In the genomic region with DNA sequence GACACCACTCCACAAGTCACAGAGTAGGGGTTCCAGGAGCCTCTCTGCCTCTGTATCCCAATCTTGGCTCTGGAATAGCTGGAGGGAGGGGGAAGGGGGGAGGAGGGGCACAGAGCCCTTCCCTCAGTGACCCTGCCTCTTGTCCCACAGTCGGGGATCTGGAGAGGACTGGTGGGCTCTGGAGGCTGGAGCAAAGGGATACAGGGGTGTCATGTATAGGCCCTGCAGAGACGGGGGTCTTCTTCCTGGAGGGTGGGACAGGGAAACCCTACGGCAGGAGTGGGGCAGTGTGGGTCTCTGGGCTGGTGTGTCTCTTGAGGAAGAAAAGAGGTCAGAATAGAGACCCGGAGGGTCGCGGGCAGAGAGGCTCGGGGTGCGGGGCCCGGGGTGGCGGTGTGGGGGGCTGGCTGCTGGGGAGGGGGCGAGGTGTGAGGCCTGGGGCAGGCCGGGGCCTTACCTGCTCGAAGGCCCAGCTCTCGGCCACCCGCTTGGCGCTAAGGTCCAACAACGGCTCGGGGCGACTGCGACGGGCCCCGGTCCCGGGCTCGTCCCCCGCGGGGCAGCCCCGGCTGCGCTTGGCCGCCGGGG, we compare ENCODE assay signal across 8 mouse cellular contexts. TPM values are rescaled to one million over a fixed set of nuclear protein-coding genes. Genes with fewer than 3 reads are reported as not detected.
DNase-seq lines count a peak whose midpoint lies in the region; ATAC-seq and TF ChIP-seq lines count a peak whose summit lies in the region.

No protein-coding gene starts in this region.

- no peak for DNase-seq in layer of hippocampus, adult 2 months (ENCODE audit: low spot score in 2 of 2)
- no peak for DNase-seq in layer of hippocampus, adult 18-20 months (ENCODE audit: low spot score in 2 of 2)
- peak; percentile 37 for DNase-seq in embryonic facial prominence, embryonic 10.5 days (ENCODE audit: low spot score)
- DNase-seq in hindbrain, postnatal 0 days (ENCODE audit: low spot score), result peak; percentile 24
- peak; percentile 48 for DNase-seq in midbrain, embryonic 14.5 days
- DNase-seq in adrenal gland, adult 18-20 months (ENCODE audit: low spot score in 2 of 2), result no peak
- DNase-seq in urinary bladder, postnatal 25 days (ENCODE audit: low spot score), result no peak
- no peak for DNase-seq in right cerebral cortex, postnatal 25 days

- H3K27ac ChIP-seq in layer of hippocampus, adult 2 months, result peak overlapping the region; percentile 95
- H3K27ac ChIP-seq in embryonic facial prominence, embryonic 10.5 days (replicated peaks), result peak overlapping the region; percentile 97
- H3K27ac ChIP-seq in hindbrain, postnatal 0 days, result peak overlapping the region; percentile 80
- peak overlapping the region; percentile 74 for H3K27ac ChIP-seq in midbrain, embryonic 14.5 days (replicated peaks; ENCODE audit: low read depth, low read length)

- under 1% methylated on average over 30 of the region's 30 CpGs for WGBS in embryonic facial prominence, embryonic 10.5 days
- under 1% methylated on average over 25 of the region's 30 CpGs for WGBS in hindbrain, postnatal 0 days
- WGBS in midbrain, embryonic 14.5 days, result 1% methylated on average over 29 of the region's 30 CpGs

- peak overlapping the region; percentile 68 for H3K4me2 ChIP-seq in hindbrain, postnatal 0 days (ENCODE audit: low read depth, low read length)
- H3K4me2 ChIP-seq in midbrain, embryonic 14.5 days (ENCODE audit: low read length), result peak overlapping the region; percentile 94

- H3K27me3 ChIP-seq in embryonic facial prominence, embryonic 10.5 days (replicated peaks; ENCODE audit: low read depth, poor library complexity, severe bottlenecking), result no peaks in the 10 kb centered on the region
- H3K27me3 ChIP-seq in hindbrain, postnatal 0 days (ENCODE audit: insufficient read depth, low read length), result no peaks in the 10 kb centered on the region
- H3K27me3 ChIP-seq in midbrain, embryonic 14.5 days (ENCODE audit: control insufficient read depth, insufficient read depth, low read length), result no peaks in the 10 kb centered on the region

- peak overlapping the region; percentile 98 for H3K9ac ChIP-seq in hindbrain, postnatal 0 days (replicated peaks; ENCODE audit: low read length)
- peak overlapping the region; percentile 97 for H3K9ac ChIP-seq in midbrain, embryonic 14.5 days (replicated peaks; ENCODE audit: low read length)

- peak overlapping the region; percentile 69 for H3K4me3 ChIP-seq in layer of hippocampus, adult 2 months
- peak overlapping the region; percentile 98 for H3K4me3 ChIP-seq in embryonic facial prominence, embryonic 10.5 days
- H3K4me3 ChIP-seq in hindbrain, postnatal 0 days (ENCODE audit: low read length), result peak overlapping the region; percentile 91
- peak overlapping the region; percentile 97 for H3K4me3 ChIP-seq in midbrain, embryonic 14.5 days (replicated peaks; ENCODE audit: low read depth, low read length)

- TF ChIP-seq CTCF in layer of hippocampus, adult 2 months (conservative IDR thresholded peaks at IDR 0.05), result no peak
- no peak for TF ChIP-seq CTCF in hindbrain, postnatal 0 days (IDR thresholded peaks at IDR 0.05; ENCODE audit: low read depth)

- H3K9me3 ChIP-seq in embryonic facial prominence, embryonic 10.5 days, result no peaks in the 10 kb centered on the region
- no peaks in the 10 kb centered on the region for H3K9me3 ChIP-seq in hindbrain, postnatal 0 days (ENCODE audit: low read length)
- H3K9me3 ChIP-seq in midbrain, embryonic 14.5 days (ENCODE audit: control insufficient read depth, low read length), result no peaks in the 10 kb centered on the region

- peaks cover 28% of the 10 kb centered on the region for H3K4me1 ChIP-seq in embryonic facial prominence, embryonic 10.5 days
- H3K4me1 ChIP-seq in hindbrain, postnatal 0 days (ENCODE audit: insufficient read depth, low read length), result peaks cover 11% of the 10 kb centered on the region; the same call in 1 of the 2 replicates
- peaks cover 16% of the 10 kb centered on the region for H3K4me1 ChIP-seq in midbrain, embryonic 14.5 days (ENCODE audit: control insufficient read depth, insufficient read depth, low read length)

- peak; percentile 41 for ATAC-seq in hindbrain, postnatal 0 days
- ATAC-seq in midbrain, embryonic 14.5 days (ENCODE audit: low FRiP score, low TSS enrichment), result peak; percentile 58; the same call in 1 of the 2 replicates

- H3K36me3 ChIP-seq in embryonic facial prominence, embryonic 10.5 days (replicated peaks), result peaks cover 35% of the 10 kb centered on the region
- peaks cover 10% of the 10 kb centered on the region; the same call in 1 of the 2 replicates for H3K36me3 ChIP-seq in hindbrain, postnatal 0 days (ENCODE audit: insufficient read depth, low read length)
- peaks cover 33% of the 10 kb centered on the region for H3K36me3 ChIP-seq in midbrain, embryonic 14.5 days (ENCODE audit: control insufficient read depth, insufficient read depth, low read length)

RNA-seq across cellular contexts. Expression of a gene that starts 0.4 kb away (rescaled TPM):
- total RNA-seq in layer of hippocampus, adult 2 months (2021), result 10 to 100 TPM; 18.0 to 19.3 TPM
- total RNA-seq in layer of hippocampus, adult 18-20 months (2021), result 10 to 100 TPM; 17.0 to 17.3 TPM
- 37.2 and 41.7 TPM in 2 replicates for polyA plus RNA-seq in embryonic facial prominence, embryonic 10.5 days (2016; fragmentation: Nextera tagmentation; extraction: Ambion mirVana)
- 44.1 and 50.6 TPM in 2 replicates for total RNA-seq in hindbrain, postnatal 0 days (2014; rRNA removed)
- 11.0 and 11.3 TPM in 2 replicates for polyA plus RNA-seq in hindbrain, postnatal 0 days (2015; fragmentation: Nextera tagmentation; extraction: Ambion mirVana)
- 28.7 and 35.6 TPM in 2 replicates for polyA plus RNA-seq in midbrain, embryonic 14.5 days (2014; fragmentation: Nextera tagmentation; extraction: Ambion mirVana)
- 10 to 100 TPM; 36.4 to 56.0 TPM for total RNA-seq in adrenal gland, adult 18-20 months (2021)

RNA-seq across cellular contexts. Expression of a gene that starts 13.0 kb away (rescaled TPM):
- total RNA-seq in layer of hippocampus, adult 2 months (2021), result 100 to 1,000 TPM; 143 to 146 TPM
- 100 to 1,000 TPM; 132 to 136 TPM for total RNA-seq in layer of hippocampus, adult 18-20 months (2021)
- polyA plus RNA-seq in embryonic facial prominence, embryonic 10.5 days (2016; fragmentation: Nextera tagmentation; extraction: Ambion mirVana), result 409 and 427 TPM in 2 replicates
- total RNA-seq in hindbrain, postnatal 0 days (2014; rRNA removed), result 69.4 and 79.5 TPM in 2 replicates
- 318 and 325 TPM in 2 replicates for polyA plus RNA-seq in hindbrain, postnatal 0 days (2015; fragmentation: Nextera tagmentation; extraction: Ambion mirVana)
- polyA plus RNA-seq in midbrain, embryonic 14.5 days (2014; fragmentation: Nextera tagmentation; extraction: Ambion mirVana), result 261 and 282 TPM in 2 replicates
- total RNA-seq in adrenal gland, adult 18-20 months (2021), result 100 to 1,000 TPM; 292 to 304 TPM

RNA-seq across cellular contexts. Expression of a gene that starts 20.6 kb away (rescaled TPM):
- 10 to 100 TPM; 19.0 to 21.9 TPM for total RNA-seq in layer of hippocampus, adult 2 months (2021)
- total RNA-seq in layer of hippocampus, adult 18-20 months (2021), result 10 to 100 TPM; 17.4 to 17.5 TPM
- 64.0 and 64.2 TPM in 2 replicates for polyA plus RNA-seq in embryonic facial prominence, embryonic 10.5 days (2016; fragmentation: Nextera tagmentation; extraction: Ambion mirVana)
- 46.1 and 71.6 TPM in 2 replicates for total RNA-seq in hindbrain, postnatal 0 days (2014; rRNA removed)
- polyA plus RNA-seq in hindbrain, postnatal 0 days (2015; fragmentation: Nextera tagmentation; extraction: Ambion mirVana), result 41.6 and 44.7 TPM in 2 replicates
- 39.9 and 40.2 TPM in 2 replicates for polyA plus RNA-seq in midbrain, embryonic 14.5 days (2014; fragmentation: Nextera tagmentation; extraction: Ambion mirVana)
- total RNA-seq in adrenal gland, adult 18-20 months (2021), result 10 to 100 TPM; 26.2 to 33.4 TPM

RNA-seq across cellular contexts. Expression of a gene that starts 33.7 kb away (rescaled TPM):
- 10 to 100 TPM; 31.9 to 35.9 TPM for total RNA-seq in layer of hippocampus, adult 2 months (2021)
- 10 to 100 TPM; 25.7 to 27.2 TPM for total RNA-seq in layer of hippocampus, adult 18-20 months (2021)
- polyA plus RNA-seq in embryonic facial prominence, embryonic 10.5 days (2016; fragmentation: Nextera tagmentation; extraction: Ambion mirVana), result 21.9 and 24.6 TPM in 2 replicates
- 6.0 and 7.5 TPM in 2 replicates for total RNA-seq in hindbrain, postnatal 0 days (2014; rRNA removed)
- 12.4 and 12.9 TPM in 2 replicates for polyA plus RNA-seq in hindbrain, postnatal 0 days (2015; fragmentation: Nextera tagmentation; extraction: Ambion mirVana)
- 25.5 and 26.2 TPM in 2 replicates for polyA plus RNA-seq in midbrain, embryonic 14.5 days (2014; fragmentation: Nextera tagmentation; extraction: Ambion mirVana)
- 10 to 100 TPM; 18.7 to 19.4 TPM for total RNA-seq in adrenal gland, adult 18-20 months (2021)

RNA-seq across cellular contexts. Expression of a gene that starts 51.5 kb away (rescaled TPM):
- total RNA-seq in layer of hippocampus, adult 2 months (2021), result 1 to 10 TPM; 2.6 to 5.0 TPM
- total RNA-seq in layer of hippocampus, adult 18-20 months (2021), result 1 to 10 TPM; 2.3 to 2.7 TPM
- polyA plus RNA-seq in embryonic facial prominence, embryonic 10.5 days (2016; fragmentation: Nextera tagmentation; extraction: Ambion mirVana), result 2.4 and 3.5 TPM in 2 replicates
- 2.3 and 3.2 TPM in 2 replicates for total RNA-seq in hindbrain, postnatal 0 days (2014; rRNA removed)
- 11.5 and 15.5 TPM in 2 replicates for polyA plus RNA-seq in hindbrain, postnatal 0 days (2015; fragmentation: Nextera tagmentation; extraction: Ambion mirVana)
- polyA plus RNA-seq in midbrain, embryonic 14.5 days (2014; fragmentation: Nextera tagmentation; extraction: Ambion mirVana), result 9.4 and 11.7 TPM in 2 replicates
- total RNA-seq in adrenal gland, adult 18-20 months (2021), result under 1 TPM in 1 of 2 experiments, not detected in 1; 0.61 TPM

Comparison
In these comparisons a context has a peak if more than half of its experiments do, and no peak if none do; other contexts are left out.
1. DNase-seq: peak in embryonic facial prominence, embryonic 10.5 days (single experiment), hindbrain, postnatal 0 days (single experiment) and midbrain, embryonic 14.5 days (single experiment); none in layer of hippocampus, adult 2 months (0 of 2), layer of hippocampus, adult 18-20 months (0 of 2), adrenal gland, adult 18-20 months (0 of 2), urinary bladder, postnatal 25 days (single experiment) and right cerebral cortex, postnatal 25 days (single experiment).
2. Peak in every context shown above with its lines, with median percentiles within 50 percentile points of each other: H3K27ac ChIP-seq and H3K4me3 ChIP-seq.